Mouse (Mus musculus) limb, embryonic 14.5 days (tissue): Measurements from ENCODE around the gene Tssk3. TPM values are rescaled to one million over a fixed set of nuclear protein-coding genes. Genes with fewer than 3 reads are reported as not detected.

Experiments
- ATAC-seq: fragments of 200-750 bp; cut with Nextera tagmentation; 2 replicates; pipeline ENCODE4 v1.8.0; 2017; ENCODE audit warnings: low read depth, moderate number of reproducible peaks, moderate TSS enrichment; ENCODE audit not compliant: low FRiP score
- DNase-seq: peaks from one replicate; pipeline ENCODE4 v3.0.0-alpha.2; 2015; ENCODE audit warnings: low spot score
- H3K27ac ChIP-seq: fragments of 300-500 bp; sonication (generic); replicated peaks from 2 replicates; pipeline ENCODE4 v1.5.1; 2014; ENCODE audit warnings: low read depth, mild to moderate bottlenecking, low read length, moderate library complexity, mixed read lengths
- H3K27me3 ChIP-seq: fragments of 300-500 bp; sonication (generic); 2 replicates; pipeline ENCODE4 v1.6.1; 2014; ENCODE audit warnings: low read length, mixed read lengths; ENCODE audit not compliant: control insufficient read depth, insufficient read depth
- H3K36me3 ChIP-seq: fragments of 300-500 bp; sonication (generic); 2 replicates; pipeline ENCODE4 v1.6.1; 2014; ENCODE audit warnings: mild to moderate bottlenecking, low read length, moderate library complexity, mixed read lengths; ENCODE audit not compliant: control insufficient read depth, insufficient read depth
- H3K4me1 ChIP-seq: fragments of 300-500 bp; sonication (generic); 2 replicates; pipeline ENCODE4 v1.6.1; 2014; ENCODE audit warnings: antibody characterized with exemption, low read length, mixed read lengths; ENCODE audit not compliant: control insufficient read depth, insufficient read depth
- H3K4me2 ChIP-seq: fragments of 300-500 bp; sonication (generic); replicated peaks from 2 replicates; pipeline ENCODE4 v1.6.1; 2014; ENCODE audit warnings: low read depth, mild to moderate bottlenecking, low read length, moderate library complexity; ENCODE audit not compliant: severe bottlenecking
- H3K4me3 ChIP-seq: fragments of 300-500 bp; sonication (generic); replicated peaks from 2 replicates; pipeline ENCODE4 v1.5.1; 2014; ENCODE audit warnings: low read length
- H3K9ac ChIP-seq: fragments of 300-500 bp; sonication (generic); 2 replicates; pipeline ENCODE4 v1.6.1; 2014; ENCODE audit warnings: mild to moderate bottlenecking, low read depth, low read length, moderate library complexity; ENCODE audit not compliant: severe bottlenecking
- H3K9me3 ChIP-seq: fragments of 300-500 bp; sonication (generic); 2 replicates; pipeline ENCODE4 v1.6.1; 2016; ENCODE audit warnings: low read length; ENCODE audit not compliant: control insufficient read depth
- POLR2A ChIP-seq: fragments of 200-500 bp; IDR thresholded peaks from 2 replicates; pipeline ENCODE4 v1.8.0; 2012; ENCODE audit warnings: inconsistent platforms, mild to moderate bottlenecking, moderate library complexity, borderline replicate concordance; ENCODE audit not compliant: insufficient read depth, insufficient read length; ENCODE audit errors: extremely low read depth
- WGBS: fragments of 180-500 bp; shearing (Covaris S2); extraction: QIAGEN DNeasy Blood & Tissue Kit; methylation state at CpG from one replicate; pipeline ENCODE4 v1.1.7; 2014; 5-methylcytosine and 5-hydroxymethylcytosine counted together
- polyA plus RNA-seq, 2 experiments: library from polyadenylated mRNA; depleted of rRNA in 1 of 2; stranded (reverse) in 1 of 2; unstranded in 1 of 2; fragments of >200 nt; fragmentation: Nextera tagmentation in 1 of 2; extraction: Ambion mirVana in 1 of 2; gene quantifications; 2 replicates each; pipeline versions ENCODE4 v1.2.1 to v1.2.3; 2012 to 2014

Gene Tssk3
- polyA plus RNA-seq, 2 experiments = not detected

- H3K4me3 ChIP-seq = peak overlapping the region; percentile 52
- ATAC-seq = peak; percentile 88
- no peaks in the 10 kb centered on the region for H3K27me3 ChIP-seq
- H3K9me3 ChIP-seq = no peaks in the 10 kb centered on the region
- WGBS = 2% methylated on average over 45 of the region's 49 CpGs
- peak overlapping the region; percentile 89 for H3K27ac ChIP-seq
- TF ChIP-seq POLR2A = peak; percentile 49; the same call in 1 of the 2 replicates
- peak overlapping the region; percentile 61 for H3K9ac ChIP-seq
- peaks cover 2% of the 10 kb centered on the region; the same call in 1 of the 2 replicates for H3K4me1 ChIP-seq
- no peaks in the 10 kb centered on the region for H3K36me3 ChIP-seq
- peak; percentile 85 for DNase-seq
- peak overlapping the region; percentile 68 for H3K4me2 ChIP-seq
Measured at GRCm38 (mm10) chr4:129500607-129501566, 10.1 kb upstream of the Tssk3 start.

DNA sequence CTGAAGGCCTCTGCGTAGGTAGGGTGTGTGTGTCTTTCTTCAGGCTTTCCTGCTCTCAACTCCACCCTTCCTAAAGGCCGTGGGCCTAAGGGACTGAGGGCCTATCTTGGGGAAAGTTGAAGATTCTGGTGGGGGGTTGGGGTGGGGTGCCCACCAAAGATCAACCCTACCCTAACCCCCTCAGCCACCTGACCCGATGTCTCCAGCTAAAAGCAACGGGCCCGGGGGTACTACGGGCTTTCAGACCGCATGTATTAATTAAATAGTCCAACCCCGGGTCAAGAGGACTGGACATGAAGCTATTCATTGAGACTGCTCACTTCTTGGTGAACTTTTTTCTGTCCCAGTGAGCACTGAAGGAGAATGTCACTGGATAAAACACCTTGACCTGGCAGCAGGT is 9.2 kb upstream of the Tssk3 start:
- Histone ChIP-seq H3K4me2 (peak overlapping the region; percentile 68; the same call in 1 of the 2 replicates), H3K4me1 (peaks cover 2% of the 10 kb centered on the region; the same call in 1 of the 2 replicates), H3K9ac (no peak overlapping the region), H3K9me3 (no peaks in the 10 kb centered on the region), H3K27ac (0 out of 2 replicates have a peak overlapping the region, but pooled peaks have one; percentile 89), H3K27me3 (no peaks in the 10 kb centered on the region), H3K4me3 (peak overlapping the region; percentile 52), H3K36me3 (no peaks in the 10 kb centered on the region)
- no peak for DNase-seq
- TF ChIP-seq POLR2A = no peak
- WGBS = 83% methylated on average over 8 of the region's 8 CpGs
- no peak for ATAC-seq

DNA sequence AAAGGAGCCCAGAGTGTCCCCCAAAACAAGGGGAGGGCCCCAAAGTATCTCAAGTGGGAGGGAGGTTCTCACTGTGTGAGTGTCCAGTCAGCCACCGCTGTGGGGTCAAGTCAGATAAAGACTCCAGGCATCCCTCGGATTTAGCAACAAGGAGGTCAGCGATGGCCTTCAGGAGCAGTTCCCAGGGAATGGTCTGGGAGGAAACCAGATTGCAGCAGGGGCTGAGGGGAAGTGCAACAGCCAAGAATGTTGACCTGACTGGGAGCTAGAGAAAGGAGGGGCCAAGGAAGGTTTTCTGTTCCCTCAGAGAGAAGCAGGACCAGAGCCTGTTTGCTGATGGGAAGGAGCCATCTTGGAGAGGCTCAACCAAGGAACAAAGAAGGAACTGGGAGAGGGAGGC is 8.1 kb upstream of the Tssk3 start:
- 83% methylated on average over 3 of the region's 3 CpGs for WGBS
- DNase-seq (no peak), ATAC-seq (no peak)
- peaks cover 2% of the 10 kb centered on the region; the same call in 1 of the 2 replicates for H3K4me1 ChIP-seq
- no peaks in the 10 kb centered on the region for H3K27me3 ChIP-seq
- H3K4me3 ChIP-seq = no peak overlapping the region
- H3K9me3 ChIP-seq = no peaks in the 10 kb centered on the region
- H3K27ac ChIP-seq = no peak overlapping the region
- no peak overlapping the region for H3K4me2 ChIP-seq
- H3K9ac ChIP-seq = no peak overlapping the region
- TF ChIP-seq POLR2A = no peak
- H3K36me3 ChIP-seq = no peaks in the 10 kb centered on the region

GRCm38 (mm10) chr4:129496631-129497030 is 5.8 kb upstream of the Tssk3 start:
- H3K9ac ChIP-seq = no peak overlapping the region; the same call in 1 of the 2 replicates
- no peak for TF ChIP-seq POLR2A
- H3K27ac ChIP-seq = 0 out of 2 replicates have a peak overlapping the region, but pooled peaks have one; percentile 22
- no peaks in the 10 kb centered on the region for H3K9me3 ChIP-seq
- no peak overlapping the region for H3K4me3 ChIP-seq
- H3K4me1 ChIP-seq = peaks cover 2% of the 10 kb centered on the region; the same call in 1 of the 2 replicates
- 34% methylated on average over 6 of the region's 6 CpGs for WGBS
- H3K36me3 ChIP-seq = no peaks in the 10 kb centered on the region
- peaks cover 4% of the 10 kb centered on the region for H3K27me3 ChIP-seq
- no peak for ATAC-seq
- no peak for DNase-seq
- no peak overlapping the region for H3K4me2 ChIP-seq
